Mouse (Mus musculus) spleen, embryonic (tissue): ENCODE data around the gene Thra.

Experiments
- CTCF ChIA-PET: fragments of 350-600 bp; sonication (Branson Sonifier 250); formaldehyde crosslinking; loops from one replicate; lab custom pipeline; 2022; lab: Charles Lee

The Thra gene

DNA sequence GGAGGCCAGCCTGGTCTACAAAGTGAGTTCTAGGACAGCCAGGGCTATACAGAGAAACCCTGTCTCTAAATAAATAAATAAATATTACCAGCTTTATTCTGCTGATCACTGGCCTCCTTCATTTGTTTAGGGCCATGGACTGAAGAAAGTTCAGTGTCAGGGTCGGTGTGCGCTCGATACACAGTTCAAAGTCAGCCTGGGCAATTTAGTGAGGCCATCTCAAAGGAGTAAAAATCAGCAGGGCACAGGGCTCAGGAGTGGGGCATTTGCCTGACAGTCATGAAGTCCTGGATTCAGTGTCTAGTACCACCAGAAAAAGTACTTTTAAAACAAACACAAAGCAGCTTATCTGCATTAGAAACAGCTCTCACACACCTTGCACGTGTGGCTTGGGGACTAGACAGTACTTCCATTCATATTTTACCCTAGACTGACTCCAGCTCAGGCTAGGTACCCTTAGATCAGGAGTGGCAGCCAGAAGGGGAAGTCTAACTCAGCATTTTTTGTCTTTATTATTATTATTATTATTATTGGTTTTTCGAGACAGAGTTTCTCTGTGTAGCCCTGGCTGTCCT is 50.3 kb downstream of the Thra start:
- CTCF ChIA-PET: interaction anchor here (0.6 to 0.7 kb wide), 2 partner anchors 15 to 25 kb away, joined by 6 to 21 read pairs; no protein-coding TSS in a partner anchor

DNA sequence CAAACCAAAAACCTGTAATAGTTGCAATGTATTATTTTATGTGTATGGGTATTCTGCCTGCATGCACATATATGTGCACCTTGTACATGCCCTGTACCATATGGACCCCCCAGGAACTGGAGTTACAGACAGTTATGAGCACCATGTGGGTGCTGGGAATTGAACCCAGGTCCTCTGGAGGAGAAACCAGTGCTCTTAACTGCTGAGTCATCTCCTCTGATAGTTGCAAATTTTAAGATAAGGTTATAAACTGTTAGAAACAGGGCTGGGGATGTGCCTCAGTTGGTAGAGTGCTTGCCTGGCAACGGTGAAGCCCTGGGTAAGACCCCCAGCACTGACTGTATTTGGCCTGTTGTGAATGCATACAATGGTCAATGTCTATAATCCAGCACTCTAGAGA is 51.0 kb downstream of the Thra start:
- CTCF ChIA-PET: no interaction called here

GRCm38 (mm10) chr11:98792081-98792480 is 51.6 kb downstream of the Thra start:
- CTCF ChIA-PET: no interaction called here

DNA sequence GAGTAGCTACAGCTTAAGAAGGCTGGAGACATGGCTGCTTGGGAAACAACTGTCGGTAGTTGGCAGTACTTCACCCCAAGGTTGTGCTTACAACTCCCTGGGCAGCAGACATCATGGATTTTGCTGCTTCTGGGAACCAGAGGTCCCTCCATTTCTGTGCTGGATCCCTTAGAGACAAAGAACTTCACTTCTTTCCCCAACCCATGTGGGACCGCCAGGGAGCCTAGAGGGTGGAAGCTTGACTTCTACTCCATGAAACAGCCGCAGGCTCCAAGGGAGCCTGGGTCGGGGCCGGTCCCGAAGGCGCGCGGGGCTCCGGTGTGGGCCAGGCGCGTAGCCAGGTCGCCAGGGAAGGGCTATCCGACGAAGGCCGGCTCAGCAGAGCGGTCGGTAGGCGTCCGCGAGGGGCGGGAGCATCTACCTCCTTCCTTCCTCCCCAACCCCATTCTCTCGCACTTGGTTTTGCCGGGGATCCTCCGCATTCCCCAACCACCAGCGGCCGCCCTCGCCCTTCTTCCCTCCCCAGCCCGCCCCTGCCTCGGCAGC is 54.1 kb downstream of the Thra start:
- CTCF ChIA-PET: interaction anchor here (0.7 kb wide), 1 partner anchor 94 kb away, joined by 15 read pairs; no protein-coding TSS in a partner anchor

- CTCF ChIA-PET: interaction anchor here (0.6 to 1.5 kb wide), 3 partner anchors 8 to 95 kb away, joined by 3 to 15 read pairs (median 4); no protein-coding TSS in a partner anchor
Measured at GRCm38 (mm10) chr11:98795015-98795713, 54.7 kb downstream of the Thra start, which contains the start of gene Msl1. Gene Msl1 (plus strand): TSS chr11:98795516.

GRCm38 (mm10) chr11:98795714-98796514 is 55.5 kb downstream of the Thra start:
- CTCF ChIA-PET: interaction anchor here (0.6 to 1.5 kb wide), 4 partner anchors 9 to 58 kb away, joined by 3 to 4 read pairs (median 3); no protein-coding TSS in a partner anchor

DNA sequence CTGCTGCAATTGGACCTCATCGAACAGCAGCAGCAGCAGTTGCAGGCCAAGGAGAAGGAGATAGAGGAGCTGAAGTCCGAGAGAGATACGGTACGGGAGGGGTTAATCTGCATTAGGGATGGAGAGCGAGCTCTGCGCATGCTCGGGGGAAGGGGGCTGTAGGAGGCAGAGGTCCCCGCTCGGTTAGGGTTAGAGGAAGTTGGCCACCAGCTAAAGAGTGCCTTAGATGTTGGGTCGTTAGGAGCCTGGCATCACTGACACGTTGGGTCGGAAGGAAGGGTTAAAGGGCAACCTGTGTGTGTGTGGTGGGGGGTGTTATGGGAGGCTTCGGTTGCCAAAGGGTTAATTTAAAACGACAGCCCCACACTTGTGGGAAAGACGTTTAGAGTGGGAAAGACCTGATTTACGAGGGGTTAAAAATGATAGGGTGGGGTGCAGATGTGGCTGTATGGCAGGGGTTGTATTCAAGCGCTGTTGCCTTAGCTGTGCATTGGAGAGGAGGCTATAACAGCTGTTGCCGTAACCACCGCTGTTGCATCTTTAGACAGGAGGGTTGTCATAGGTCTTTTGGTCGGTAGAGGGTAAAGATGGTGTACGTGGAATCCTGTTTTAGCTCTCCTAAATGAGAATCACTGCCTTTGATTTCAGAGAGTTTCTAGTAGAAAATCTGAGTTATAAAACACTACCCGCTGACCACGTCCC is 56.2 kb downstream of the Thra start:
- CTCF ChIA-PET: interaction anchor here (1.0 to 1.5 kb wide), 4 partner anchors 10 to 55 kb away, joined by 3 to 4 read pairs (median 3); no protein-coding TSS in a partner anchor

DNA sequence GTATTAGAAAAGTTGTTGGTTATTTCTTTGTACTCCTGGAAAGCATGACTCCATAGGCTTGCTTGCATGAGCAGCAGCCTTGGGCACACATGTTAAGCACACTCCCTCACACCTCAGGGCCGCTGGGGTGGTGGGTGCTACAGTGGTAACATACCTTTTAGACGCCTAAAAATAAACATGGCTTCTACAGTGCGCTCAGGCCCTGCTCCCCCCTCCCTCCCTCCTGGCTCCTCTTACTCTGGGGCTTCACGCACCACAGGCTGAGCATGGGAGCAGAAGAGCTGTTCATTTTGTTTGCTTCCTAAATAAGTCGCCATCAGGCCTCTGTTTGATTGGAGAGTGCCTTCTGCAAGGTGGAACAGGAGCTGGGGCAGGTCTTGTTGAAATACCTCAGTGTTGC is 56.9 kb downstream of the Thra start:
- CTCF ChIA-PET: interaction anchor here (1.0 kb wide), 1 partner anchor 56 kb away, joined by 3 read pairs; no protein-coding TSS in a partner anchor

GRCm38 (mm10) chr11:98797909-98798308 is 57.5 kb downstream of the Thra start:
- CTCF ChIA-PET: interaction anchor here (1.0 kb wide), 1 partner anchor 56 kb away, joined by 3 read pairs; no protein-coding TSS in a partner anchor

DNA sequence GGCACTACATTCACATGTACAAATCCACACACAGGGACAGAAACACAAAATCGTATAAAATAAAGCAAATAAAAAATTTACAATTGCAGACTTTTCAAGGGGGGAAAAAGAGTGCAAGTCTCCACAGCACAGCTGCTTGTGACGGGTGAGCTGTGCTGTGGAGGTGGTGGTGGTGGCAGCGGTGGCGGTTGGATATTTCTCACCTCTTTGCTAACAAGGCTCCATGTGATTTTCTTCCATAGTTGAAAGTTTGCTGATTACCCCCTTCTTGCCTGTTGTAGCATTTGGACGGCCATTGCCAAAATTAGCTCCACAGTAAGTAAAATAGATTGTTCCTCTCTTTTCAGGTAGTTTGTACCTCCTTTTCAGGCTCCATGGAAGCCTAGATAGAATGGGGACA is 64.2 kb downstream of the Thra start, which contains the start of gene Casc3:
TSS of gene Casc3 (plus strand) at position 301 of the 400 bp plus-strand sequence.
- CTCF ChIA-PET: interaction anchor here (0.6 kb wide), 1 partner anchor 518 kb away, joined by 3 read pairs; the partner anchor contains the start of gene Krt25

- CTCF ChIA-PET: interaction anchor here (0.6 kb wide), 2 partner anchors 19 to 101 kb away, joined by 3 to 7 read pairs; no protein-coding TSS in a partner anchor
Measured at GRCm38 (mm10) chr11:98808417-98808816, 68.0 kb downstream of the Thra start.

DNA sequence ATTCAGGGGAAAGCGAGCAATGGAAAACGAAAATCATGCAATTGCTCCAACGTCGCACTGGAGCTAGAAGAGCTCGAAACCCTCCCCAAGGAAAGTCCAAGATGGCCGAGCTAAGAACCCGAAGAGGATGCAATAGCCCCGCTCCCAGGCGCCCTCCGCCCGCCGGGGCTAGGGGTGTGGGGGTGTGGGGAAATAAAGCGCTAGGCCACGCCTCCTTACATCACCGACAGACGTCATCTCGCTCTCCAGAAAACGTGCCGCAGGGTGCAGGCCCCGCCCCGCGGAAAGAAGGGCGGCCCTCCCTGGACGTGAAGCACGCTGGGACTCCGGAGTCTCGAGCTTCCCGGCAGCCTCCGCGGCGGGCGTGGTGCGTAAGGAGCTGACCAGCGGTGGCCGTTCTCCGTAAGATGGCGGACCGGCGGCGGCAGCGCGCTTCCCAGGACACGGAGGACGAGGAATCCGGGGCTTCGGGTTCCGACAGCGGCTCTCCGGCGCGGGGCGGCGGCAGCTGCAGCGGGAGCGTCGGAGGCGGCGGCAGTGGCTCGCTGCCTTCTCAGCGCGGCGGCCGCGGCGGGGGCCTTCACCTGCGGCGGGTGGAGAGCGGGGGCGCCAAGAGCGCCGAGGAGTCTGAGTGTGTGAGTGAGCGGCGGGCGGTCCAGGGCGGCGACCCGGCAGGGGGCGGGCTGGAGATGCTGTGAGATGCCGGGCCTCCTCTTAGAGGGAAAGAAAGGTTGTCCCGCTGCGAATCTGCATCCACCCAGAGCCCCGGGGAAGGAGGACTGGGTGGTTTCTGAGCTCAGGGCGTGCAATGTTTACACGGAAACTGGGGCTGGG is 69.2 kb downstream of the Thra start:
- CTCF ChIA-PET: interaction anchor here (0.8 to 1.3 kb wide), 3 partner anchors 13 to 69 kb away, joined by 3 to 4 read pairs (median 3); partner anchors contain the start of gene Thra

- CTCF ChIA-PET: no interaction called here
Measured at GRCm38 (mm10) chr11:98810686-98811085, 70.2 kb downstream of the Thra start.

GRCm38 (mm10) chr11:98816706-98817239 is 76.3 kb downstream of the Thra start:
- CTCF ChIA-PET: interaction anchor here (1.1 kb wide), 1 partner anchor 67 kb away, joined by 3 read pairs; no protein-coding TSS in a partner anchor
